In the genomic region with DNA sequence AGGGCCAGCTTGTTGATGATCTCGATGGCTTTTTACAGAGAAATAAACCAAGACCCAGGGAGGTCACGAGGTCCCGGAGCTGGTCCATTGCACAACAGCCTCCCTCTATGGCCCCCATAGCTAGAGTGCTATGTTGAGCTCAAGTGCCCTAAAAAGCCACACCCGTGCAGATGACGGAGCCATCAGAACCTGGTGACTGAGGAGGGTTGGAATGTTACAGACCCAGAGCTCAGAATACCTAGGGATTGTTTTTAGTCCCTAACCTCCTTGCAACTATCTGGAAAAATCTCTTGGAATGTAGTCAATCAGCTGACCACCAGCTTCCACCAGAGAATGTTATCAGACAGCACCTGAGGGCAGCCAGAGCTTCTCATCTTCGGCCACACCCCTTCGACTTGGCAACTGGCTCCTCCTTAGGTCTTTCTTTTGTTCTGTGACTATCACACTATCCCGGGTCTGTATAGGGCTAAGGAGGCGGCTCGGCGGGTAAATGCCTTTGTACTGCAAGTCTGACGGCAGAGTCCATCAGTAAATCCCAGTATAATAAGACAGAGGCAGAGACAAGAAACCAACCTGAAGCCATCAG, we compare ENCODE assay signal across 28 mouse cellular contexts. TPM values are rescaled to one million over a fixed set of nuclear protein-coding genes. Genes with fewer than 3 reads are reported as not detected.
DNase-seq lines count a peak whose midpoint lies in the region; ATAC-seq and TF ChIP-seq lines count a peak whose summit lies in the region.
"Had no signal": no experiment of that assay in that cellular context is flagged by ENCODE, and none has a peak within 500 bp of the region (broad histone marks: within the 10 kb centered on the region; RNA-seq: fewer than 3 reads in every experiment).

No protein-coding gene starts in this region.

- H3K4me1 ChIP-seq in hindbrain, embryonic 10.5 days (replicated peaks), result peaks cover 31% of the 10 kb centered on the region
- H3K4me1 ChIP-seq in hindbrain, embryonic 14.5 days (replicated peaks; ENCODE audit: control insufficient read depth, insufficient read depth, low read length), result no peaks in the 10 kb centered on the region
- H3K4me1 ChIP-seq in liver, embryonic 14.5 days (replicated peaks; ENCODE audit: control insufficient read depth in 2 of 2, insufficient read depth in 2 of 2, low read length in 1 of 2), result peaks cover 15 to 25% of the 10 kb centered on the region in 2 experiments
- peaks cover 20% of the 10 kb centered on the region for H3K4me1 ChIP-seq in midbrain, embryonic 10.5 days
- H3K4me1 ChIP-seq: forebrain, embryonic 13.5 days had no signal

- 0 out of 2 replicates have a peak overlapping the region, but pooled peaks have one; percentile 1 for H3K27ac ChIP-seq in hindbrain, embryonic 10.5 days
- H3K27ac ChIP-seq in hindbrain, embryonic 14.5 days, result no peak overlapping the region
- H3K27ac ChIP-seq in liver, embryonic 14.5 days, result no peak overlapping the region
- H3K27ac ChIP-seq in midbrain, embryonic 10.5 days (replicated peaks), result no peak overlapping the region
- H3K27ac ChIP-seq: forebrain, embryonic 13.5 days; heart, embryonic 15.5 days; hindbrain, postnatal 0 days; left cerebral cortex, adult 2 months; midbrain, embryonic 12.5 days had no signal

- no peaks in the 10 kb centered on the region for H3K9me3 ChIP-seq in hindbrain, embryonic 10.5 days
- no peaks in the 10 kb centered on the region for H3K9me3 ChIP-seq in hindbrain, embryonic 14.5 days (ENCODE audit: control insufficient read depth, low read length)
- no peaks in the 10 kb centered on the region for H3K9me3 ChIP-seq in liver, embryonic 14.5 days (ENCODE audit: control insufficient read depth, low read length)
- no peaks in the 10 kb centered on the region for H3K9me3 ChIP-seq in midbrain, embryonic 10.5 days (replicated peaks)
- H3K9me3 ChIP-seq: forebrain, embryonic 13.5 days; heart, embryonic 15.5 days; midbrain, embryonic 12.5 days had no signal

- TF ChIP-seq EP300 in liver, embryonic 14.5 days (IDR thresholded peaks at IDR 0.05; ENCODE audit: low read depth), result peak; percentile 43; the same call in 1 of the 2 replicates

- no peak overlapping the region for H3K4me2 ChIP-seq in hindbrain, embryonic 14.5 days (replicated peaks)
- peak overlapping the region; percentile 18; the same call in 1 of the 2 replicates for H3K4me2 ChIP-seq in liver, embryonic 14.5 days (ENCODE audit: low read depth)
- H3K4me2 ChIP-seq: forebrain, embryonic 13.5 days; heart, embryonic 15.5 days; midbrain, embryonic 12.5 days had no signal

- ATAC-seq in hindbrain, embryonic 14.5 days (ENCODE audit: low FRiP score), result no peak
- ATAC-seq in liver, embryonic 14.5 days (ENCODE audit: insufficient read depth), result peak; percentile 70
- ATAC-seq: activated CD4-positive, CD25-positive, alpha-beta regulatory T cell, adult 4 months; forebrain, embryonic 13.5 days; hindbrain, postnatal 0 days had no signal

- 52% methylated on average over 12 of the region's 12 CpGs for WGBS in hindbrain, embryonic 10.5 days
- WGBS in hindbrain, embryonic 14.5 days, result 47% methylated on average over 12 of the region's 12 CpGs
- 23% methylated on average over 12 of the region's 12 CpGs for WGBS in liver, embryonic 14.5 days (ENCODE audit: insufficient replicate concordance)
- 49% methylated on average over 12 of the region's 12 CpGs for WGBS in midbrain, embryonic 10.5 days

- peaks cover 46% of the 10 kb centered on the region for H3K27me3 ChIP-seq in hindbrain, embryonic 10.5 days (ENCODE audit: insufficient read depth, poor library complexity, severe bottlenecking)
- peaks cover 10% of the 10 kb centered on the region for H3K27me3 ChIP-seq in hindbrain, embryonic 14.5 days (ENCODE audit: control insufficient read depth, insufficient read depth, low read length)
- H3K27me3 ChIP-seq in liver, embryonic 14.5 days (ENCODE audit: control insufficient read depth, insufficient read depth, low read length), result peaks cover 11% of the 10 kb centered on the region
- H3K27me3 ChIP-seq in midbrain, embryonic 10.5 days (ENCODE audit: low read depth, poor library complexity, severe bottlenecking), result peaks cover 38% of the 10 kb centered on the region

- DNase-seq in hindbrain, embryonic 10.5 days (ENCODE audit: low spot score), result no peak
- DNase-seq in hindbrain, embryonic 14.5 days (ENCODE audit: low spot score), result no peak
- peak; percentile 92 for DNase-seq in ZHBTc4 (ENCODE audit: low read depth, low spot score)
- peak; percentile 36 to 46 (median 38) for DNase-seq in liver, embryonic 14.5 days (ENCODE audit: low read depth in 3 of 3, low spot score in 3 of 3)
- DNase-seq in midbrain, embryonic 10.5 days (ENCODE audit: low spot score), result no peak
- DNase-seq in spleen, postnatal 36 days (ENCODE audit: low spot score in 2 of 2), result no peak
- DNase-seq in layer of hippocampus, postnatal 36 days, result no peak
- DNase-seq: adrenal gland, postnatal 25 days; cerebellum, adult 11-12 months; cerebellum, postnatal 14 days; gastrocnemius, postnatal 14 days; heart, adult 18-20 months; heart, postnatal 4 days; kidney, adult 11 months; kidney, postnatal 10 days; left cerebral cortex, postnatal 4 days; lung, postnatal 4 days; thymus, postnatal 25 days had no signal

- H3K9ac ChIP-seq in hindbrain, embryonic 14.5 days, result no peak overlapping the region
- H3K9ac ChIP-seq in liver, embryonic 14.5 days (replicated peaks), result no peak overlapping the region; the same call in 1 of the 2 replicates
- H3K9ac ChIP-seq: forebrain, embryonic 13.5 days; heart, embryonic 15.5 days; midbrain, embryonic 12.5 days had no signal

- no peaks in the 10 kb centered on the region for H3K36me3 ChIP-seq in hindbrain, embryonic 10.5 days
- no peaks in the 10 kb centered on the region for H3K36me3 ChIP-seq in hindbrain, embryonic 14.5 days (replicated peaks; ENCODE audit: control insufficient read depth, insufficient read depth)
- no peaks in the 10 kb centered on the region for H3K36me3 ChIP-seq in liver, embryonic 14.5 days (replicated peaks; ENCODE audit: control insufficient read depth, insufficient read depth, low read depth)
- H3K36me3 ChIP-seq in midbrain, embryonic 10.5 days, result no peaks in the 10 kb centered on the region
- H3K36me3 ChIP-seq: heart, embryonic 15.5 days; midbrain, embryonic 12.5 days had no signal

- no peak for TF ChIP-seq CTCF in liver, embryonic 14.5 days (IDR thresholded peaks at IDR 0.05; ENCODE audit: low read depth)

- H3K4me3 ChIP-seq in hindbrain, embryonic 10.5 days, result no peak overlapping the region
- H3K4me3 ChIP-seq in hindbrain, embryonic 14.5 days (replicated peaks; ENCODE audit: low read length), result no peak overlapping the region
- H3K4me3 ChIP-seq in liver, embryonic 14.5 days (ENCODE audit: insufficient read depth in 1 of 2, low read depth in 2 of 2, low read length in 2 of 2), result no peak overlapping the region
- no peak overlapping the region for H3K4me3 ChIP-seq in midbrain, embryonic 10.5 days
- H3K4me3 ChIP-seq: forebrain, embryonic 13.5 days; heart, embryonic 15.5 days; left cerebral cortex, adult 2 months; midbrain, embryonic 12.5 days had no signal

RNA-seq across cellular contexts. Expression of a gene that starts 6.0 kb away (rescaled TPM):
- 12.3 and 33.1 TPM in 2 replicates for polyA plus RNA-seq in hindbrain, embryonic 10.5 days (2016; fragmentation: Nextera tagmentation; extraction: Ambion mirVana)
- polyA plus RNA-seq in hindbrain, embryonic 14.5 days (2014; fragmentation: Nextera tagmentation; extraction: Ambion mirVana), result 272 and 285 TPM in 2 replicates
- polyA plus RNA-seq in liver, embryonic 14.5 days (2012; rRNA removed), result 0.15 and 0.61 TPM in 2 replicates
- 0.22 and 0.29 TPM in 2 replicates for polyA plus RNA-seq in liver, embryonic 14.5 days (2014; fragmentation: Nextera tagmentation; extraction: Ambion mirVana)
- 7.2 and 11.0 TPM in 2 replicates for polyA plus RNA-seq in midbrain, embryonic 10.5 days (2016; fragmentation: Nextera tagmentation; extraction: Ambion mirVana)
- 10 to 100 TPM; 94.1 to 94.6 TPM for total RNA-seq in layer of hippocampus, postnatal 36 days (2021)
- polyA plus RNA-seq: liver, adult 2 months had no signal

RNA-seq across cellular contexts. Expression of a gene that starts 6.1 kb away (rescaled TPM):
- not detected in 2 replicates for polyA plus RNA-seq in hindbrain, embryonic 10.5 days (2016; fragmentation: Nextera tagmentation; extraction: Ambion mirVana)
- polyA plus RNA-seq in hindbrain, embryonic 14.5 days (2014; fragmentation: Nextera tagmentation; extraction: Ambion mirVana), result 0.46 TPM in 1 of 2 replicates, not detected in the other
- polyA plus RNA-seq in liver, embryonic 14.5 days (2012; rRNA removed), result 0.08 TPM in 1 of 2 replicates, not detected in the other
- not detected in 2 replicates for polyA plus RNA-seq in liver, embryonic 14.5 days (2014; fragmentation: Nextera tagmentation; extraction: Ambion mirVana)
- not detected in 2 replicates for polyA plus RNA-seq in midbrain, embryonic 10.5 days (2016; fragmentation: Nextera tagmentation; extraction: Ambion mirVana)
- 1 to 10 TPM in 1 of 2 experiments, not detected in 1; 1.1 TPM for total RNA-seq in layer of hippocampus, postnatal 36 days (2021)
- total RNA-seq: adrenal gland, postnatal 25 days; gastrocnemius, postnatal 14 days; heart, adult 18-20 months; liver, adult 2 months; monocyte, adult 5-6 weeks had no signal
- polyA plus RNA-seq: activated CD4-positive, CD25-positive, alpha-beta regulatory T cell, adult 4 months; liver, adult 2 months; midbrain, embryonic 12.5 days; neural tube, embryonic 11.5 days; small intestine, adult 2 months had no signal

RNA-seq across cellular contexts. Expression of a gene that starts 23.4 kb away (rescaled TPM):
- 53.1 and 65.7 TPM in 2 replicates for polyA plus RNA-seq in hindbrain, embryonic 10.5 days (2016; fragmentation: Nextera tagmentation; extraction: Ambion mirVana)
- 32.3 and 35.5 TPM in 2 replicates for polyA plus RNA-seq in hindbrain, embryonic 14.5 days (2014; fragmentation: Nextera tagmentation; extraction: Ambion mirVana)
- 0.45 and 0.48 TPM in 2 replicates for polyA plus RNA-seq in liver, embryonic 14.5 days (2012; rRNA removed)
- 0.23 and 0.30 TPM in 2 replicates for polyA plus RNA-seq in liver, embryonic 14.5 days (2014; fragmentation: Nextera tagmentation; extraction: Ambion mirVana)
- 40.1 and 59.3 TPM in 2 replicates for polyA plus RNA-seq in midbrain, embryonic 10.5 days (2016; fragmentation: Nextera tagmentation; extraction: Ambion mirVana)
- 10 to 100 TPM; 12.0 to 13.2 TPM for total RNA-seq in layer of hippocampus, postnatal 36 days (2021)
- total RNA-seq: monocyte, adult 5-6 weeks had no signal

RNA-seq across cellular contexts. Expression of a gene that starts 57.4 kb away (rescaled TPM):
- 70.6 and 70.8 TPM in 2 replicates for polyA plus RNA-seq in hindbrain, embryonic 10.5 days (2016; fragmentation: Nextera tagmentation; extraction: Ambion mirVana)
- polyA plus RNA-seq in hindbrain, embryonic 14.5 days (2014; fragmentation: Nextera tagmentation; extraction: Ambion mirVana), result 88.1 and 89.8 TPM in 2 replicates
- 10.8 and 17.1 TPM in 2 replicates for polyA plus RNA-seq in liver, embryonic 14.5 days (2012; rRNA removed)
- polyA plus RNA-seq in liver, embryonic 14.5 days (2014; fragmentation: Nextera tagmentation; extraction: Ambion mirVana), result 44.9 and 49.7 TPM in 2 replicates
- polyA plus RNA-seq in midbrain, embryonic 10.5 days (2016; fragmentation: Nextera tagmentation; extraction: Ambion mirVana), result 69.2 and 73.3 TPM in 2 replicates
- 10 to 100 TPM; 62.2 to 64.1 TPM for total RNA-seq in layer of hippocampus, postnatal 36 days (2021)

RNA-seq across cellular contexts. Expression of a gene that starts 57.6 kb away (rescaled TPM):
- polyA plus RNA-seq in hindbrain, embryonic 10.5 days (2016; fragmentation: Nextera tagmentation; extraction: Ambion mirVana), result 204 and 221 TPM in 2 replicates
- 92.5 and 94.6 TPM in 2 replicates for polyA plus RNA-seq in hindbrain, embryonic 14.5 days (2014; fragmentation: Nextera tagmentation; extraction: Ambion mirVana)
- 39.8 and 50.3 TPM in 2 replicates for polyA plus RNA-seq in liver, embryonic 14.5 days (2012; rRNA removed)
- 74.6 and 77.2 TPM in 2 replicates for polyA plus RNA-seq in liver, embryonic 14.5 days (2014; fragmentation: Nextera tagmentation; extraction: Ambion mirVana)
- polyA plus RNA-seq in midbrain, embryonic 10.5 days (2016; fragmentation: Nextera tagmentation; extraction: Ambion mirVana), result 226 and 229 TPM in 2 replicates
- 10 to 100 TPM; 31.9 to 32.8 TPM for total RNA-seq in layer of hippocampus, postnatal 36 days (2021)

Comparison
In these comparisons a context has a peak if more than half of its experiments do, and no peak if none do; other contexts are left out.
1. DNase-seq: peak in ZHBTc4 (single experiment) and liver, embryonic 14.5 days (3 of 3); none in hindbrain, embryonic 10.5 days (single experiment), hindbrain, embryonic 14.5 days (single experiment), midbrain, embryonic 10.5 days (single experiment), spleen, postnatal 36 days (0 of 2) and layer of hippocampus, postnatal 36 days (0 of 2).
2. RNA of a gene that starts 23.4 kb away (polyA plus RNA-seq): 53.1 to 65.7 TPM in hindbrain, embryonic 10.5 days, 40.1 to 59.3 TPM in midbrain, embryonic 10.5 days and 32.3 to 35.5 TPM in hindbrain, embryonic 14.5 days; 0.23 to 0.48 TPM in liver, embryonic 14.5 days; every median in the first group is over 10 times any median in the second.